Mouse (Mus musculus) heart, embryonic 11.5 days (tissue): ENCODE measurements around the gene Ddah2. TPM values are rescaled to one million over a fixed set of nuclear protein-coding genes. Genes with fewer than 3 reads are reported as not detected.

ENCODE experiments used
- ATAC-seq: fragments of 200-750 bp; cut with Nextera tagmentation; replicated peaks from 2 replicates; pipeline ENCODE4 v1.8.0; 2017; ENCODE audit warnings: moderate library complexity; ENCODE audit not compliant: insufficient number of reproducible peaks, low FRiP score, low TSS enrichment
- H3K27ac ChIP-seq: fragments of 300-500 bp; sonication (generic); 2 replicates; pipeline ENCODE4 v1.5.1; 2014; ENCODE audit warnings: mild to moderate bottlenecking, low read depth, low read length
- H3K27me3 ChIP-seq: fragments of 300-500 bp; sonication (generic); 2 replicates; pipeline ENCODE4 v1.6.1; 2014; ENCODE audit warnings: mild to moderate bottlenecking, low read length, mixed read lengths; ENCODE audit not compliant: control insufficient read depth, insufficient read depth
- H3K36me3 ChIP-seq: fragments of 300-500 bp; sonication (generic); 2 replicates; pipeline ENCODE4 v1.6.1; 2014; ENCODE audit warnings: mild to moderate bottlenecking, low read length, moderate library complexity, mixed read lengths; ENCODE audit not compliant: control insufficient read depth, insufficient read depth
- H3K4me1 ChIP-seq: fragments of 300-500 bp; sonication (generic); 2 replicates; pipeline ENCODE4 v1.6.1; 2014; ENCODE audit warnings: low read length; ENCODE audit not compliant: control insufficient read depth, insufficient read depth
- H3K4me2 ChIP-seq: fragments of 300-500 bp; sonication (generic); 2 replicates; pipeline ENCODE4 v1.6.1; 2014; ENCODE audit warnings: mild to moderate bottlenecking, moderate library complexity
- H3K4me3 ChIP-seq: fragments of 300-500 bp; sonication (generic); 2 replicates; pipeline ENCODE4 v1.5.1; 2014; ENCODE audit warnings: low read depth, low read length
- H3K9ac ChIP-seq: fragments of 300-500 bp; sonication (generic); 2 replicates; pipeline ENCODE4 v1.6.1; 2014; ENCODE audit warnings: mild to moderate bottlenecking, low read depth, low read length, moderate library complexity
- H3K9me3 ChIP-seq: fragments of 300-500 bp; sonication (generic); replicated peaks from 2 replicates; pipeline ENCODE4 v1.6.1; 2016; ENCODE audit warnings: low read length; ENCODE audit not compliant: control insufficient read depth
- WGBS: fragments of 180-500 bp; shearing (Covaris S2); extraction: QIAGEN DNeasy Blood & Tissue Kit; methylation state at CpG from one replicate; pipeline ENCODE4 v1.1.7; 2014; ENCODE audit not compliant: insufficient replicate concordance; 5-methylcytosine and 5-hydroxymethylcytosine counted together
- polyA plus RNA-seq: library from polyadenylated mRNA; unstranded; fragments of >200 nt; fragmentation: Nextera tagmentation; extraction: Ambion mirVana; gene quantifications from 2 replicates; pipeline ENCODE4 v1.2.1, GENCODE M21; 2014

Ddah2 gene
- polyA plus RNA-seq, 1 experiment from 2014 or later, result 213 TPM

DNA sequence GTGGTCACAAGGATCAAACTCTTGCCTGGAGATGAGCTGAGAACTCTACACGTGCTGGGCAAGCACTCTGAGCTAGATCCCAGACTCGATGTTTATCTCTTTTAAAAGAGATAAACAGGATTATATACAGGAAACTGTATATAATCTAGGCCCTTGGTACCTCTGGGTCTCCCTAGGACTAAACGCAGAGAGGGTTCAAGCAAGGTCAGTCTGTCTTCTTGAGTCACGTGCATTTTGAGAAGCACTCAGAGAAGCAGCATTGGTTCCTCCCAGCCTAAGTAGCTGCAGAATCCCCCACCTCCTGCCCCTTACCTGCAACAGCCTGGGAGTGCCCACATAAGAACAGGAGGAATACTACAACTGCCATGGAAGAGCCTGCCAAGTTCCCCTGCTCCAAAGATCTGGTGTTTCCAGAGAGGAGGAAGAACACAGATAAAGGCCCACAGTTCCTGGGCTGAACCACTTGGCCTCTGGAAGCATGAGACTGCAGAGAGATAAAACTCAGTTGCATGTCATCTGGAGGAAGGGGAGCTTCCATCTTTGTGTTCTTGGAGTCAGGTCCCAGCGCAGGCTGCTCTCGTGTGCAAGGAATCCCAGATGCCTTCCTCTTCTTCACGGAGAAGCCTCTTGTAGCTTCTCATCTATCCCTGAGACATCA, 26.5 kb downstream of the Ddah2 start, which contains the start of gene Ly6g6f:
Ly6g6f (minus strand) TSS at position 403 of the 658 bp plus-strand sequence.
- Histone ChIP-seq H3K4me1 (peaks cover 6% of the 10 kb centered on the region), H3K4me2 (no peak within 1 kb of the TSS), H3K27me3 (no peaks in the 10 kb centered on the region), H3K36me3 (no peaks in the 10 kb centered on the region), H3K9ac (no peak within 1 kb of the TSS), H3K4me3 (no peak within 1 kb of the TSS), H3K9me3 (no peaks in the 10 kb centered on the region), H3K27ac (no peak within 1 kb of the TSS)
- 59% methylated on average over 7 of the region's 7 CpGs for WGBS
- no peak for ATAC-seq

GRCm38 (mm10) chr17:35088151-35088550, 29.3 kb downstream of the Ddah2 start:
- peaks cover 13% of the 10 kb centered on the region for H3K36me3 ChIP-seq
- H3K9me3 ChIP-seq, result no peaks in the 10 kb centered on the region
- no peaks in the 10 kb centered on the region for H3K27me3 ChIP-seq
- H3K4me3 ChIP-seq, result no peak overlapping the region
- WGBS, result 48% methylated on average over 2 of the region's 2 CpGs
- no peak overlapping the region for H3K4me2 ChIP-seq
- peaks cover 9% of the 10 kb centered on the region for H3K4me1 ChIP-seq
- no peak overlapping the region for H3K27ac ChIP-seq
- ATAC-seq, result no peak
- no peak overlapping the region for H3K9ac ChIP-seq

- Histone ChIP-seq H3K9me3 (no peaks in the 10 kb centered on the region), H3K27me3 (no peaks in the 10 kb centered on the region), H3K27ac (peak within 1 kb of the TSS; percentile 96), H3K9ac (peak within 1 kb of the TSS; percentile 97), H3K4me1 (peaks cover 9% of the 10 kb centered on the region), H3K36me3 (peaks cover 13% of the 10 kb centered on the region), H3K4me2 (peak within 1 kb of the TSS; percentile 84), H3K4me3 (peak within 1 kb of the TSS; percentile 69)
- 2% methylated on average over 67 of the region's 67 CpGs for WGBS
- ATAC-seq, result peak; percentile 97
These were observed 30.2 kb downstream of the Ddah2 start, which contains the start of gene Abhd16a for GRCm38 (mm10) chr17:35088825-35089644. Gene Abhd16a, plus strand, starts transcription at chr17:35089263.

DNA sequence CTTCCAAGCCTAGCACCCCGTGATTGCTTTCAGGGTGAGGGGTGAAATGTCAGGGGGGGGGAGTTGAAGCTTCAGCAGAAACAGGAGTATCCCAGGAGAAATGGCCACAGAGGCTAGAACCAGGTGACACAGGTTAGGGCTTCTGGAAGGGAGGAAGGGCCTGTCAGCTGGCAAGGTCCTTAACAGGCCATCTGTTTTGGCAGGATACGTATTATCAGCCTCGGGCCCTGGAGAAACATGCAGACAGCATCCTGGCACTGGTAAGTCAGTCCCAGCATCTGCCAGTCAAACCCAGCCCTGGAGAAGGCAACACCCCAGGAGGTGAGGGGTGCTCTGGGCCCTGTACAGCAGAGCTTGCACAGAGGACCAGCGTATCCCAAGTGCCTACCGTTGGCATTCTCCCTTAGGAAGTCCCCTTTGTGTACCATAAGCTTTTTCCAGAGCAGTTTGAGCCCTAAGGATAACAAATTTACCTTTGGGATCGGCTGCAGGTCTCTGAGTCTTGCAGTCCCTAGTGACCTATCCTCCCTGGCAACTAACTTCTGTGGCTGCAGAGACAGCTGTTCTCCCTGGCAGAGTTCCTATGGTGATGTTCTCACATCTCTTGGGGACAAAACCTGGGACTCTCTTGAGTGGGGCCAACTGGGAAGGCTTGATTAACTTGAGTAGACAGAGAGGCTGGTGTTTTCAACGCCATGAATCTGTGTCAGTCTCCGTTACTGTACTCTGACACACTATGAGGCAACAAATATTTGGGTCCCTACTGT, 31.5 kb downstream of the Ddah2 start:
- 68% methylated on average over 8 of the region's 8 CpGs for WGBS
- Histone ChIP-seq H3K27ac (no peak overlapping the region), H3K36me3 (peaks cover 18% of the 10 kb centered on the region), H3K4me1 (peaks cover 12% of the 10 kb centered on the region), H3K27me3 (no peaks in the 10 kb centered on the region), H3K9me3 (no peaks in the 10 kb centered on the region), H3K4me3 (peak overlapping the region; percentile 69), H3K9ac (peak overlapping the region; percentile 97), H3K4me2 (peak overlapping the region; percentile 84)
- ATAC-seq, result no peak

GRCm38 (mm10) chr17:35092403-35093198, 33.8 kb downstream of the Ddah2 start:
- H3K9me3 ChIP-seq, result no peaks in the 10 kb centered on the region
- peaks cover 24% of the 10 kb centered on the region for H3K36me3 ChIP-seq
- no peak overlapping the region for H3K9ac ChIP-seq
- H3K4me2 ChIP-seq, result no peak overlapping the region
- H3K4me3 ChIP-seq, result no peak overlapping the region
- WGBS, result 85% methylated on average over 14 of the region's 14 CpGs
- H3K4me1 ChIP-seq, result peaks cover 12% of the 10 kb centered on the region
- no peak for ATAC-seq
- H3K27ac ChIP-seq, result no peak overlapping the region
- H3K27me3 ChIP-seq, result no peaks in the 10 kb centered on the region

- Histone ChIP-seq H3K4me2 (no peak overlapping the region), H3K27ac (no peak overlapping the region), H3K9me3 (no peaks in the 10 kb centered on the region), H3K4me3 (no peak overlapping the region), H3K4me1 (peaks cover 12% of the 10 kb centered on the region), H3K27me3 (no peaks in the 10 kb centered on the region), H3K36me3 (peaks cover 26% of the 10 kb centered on the region), H3K9ac (no peak overlapping the region)
- WGBS, result 81% methylated on average over 15 of the region's 15 CpGs
- ATAC-seq, result no peak
These were observed 35.9 kb downstream of the Ddah2 start for GRCm38 (mm10) chr17:35094475-35095365.

GRCm38 (mm10) chr17:35096597-35096996, 37.8 kb downstream of the Ddah2 start:
- WGBS, result 80% methylated on average over 12 of the region's 12 CpGs
- no peak overlapping the region for H3K27ac ChIP-seq
- no peaks in the 10 kb centered on the region for H3K9me3 ChIP-seq
- ATAC-seq, result no peak
- H3K4me2 ChIP-seq, result no peak overlapping the region
- no peaks in the 10 kb centered on the region for H3K27me3 ChIP-seq
- no peak overlapping the region for H3K4me3 ChIP-seq
- no peak overlapping the region for H3K9ac ChIP-seq
- H3K36me3 ChIP-seq, result peaks cover 29% of the 10 kb centered on the region
- peaks cover 3% of the 10 kb centered on the region; the same call in 1 of the 2 replicates for H3K4me1 ChIP-seq
